Mouse (Mus musculus): ENCODE results near the gene Dusp23.

The Dusp23 gene

DNA sequence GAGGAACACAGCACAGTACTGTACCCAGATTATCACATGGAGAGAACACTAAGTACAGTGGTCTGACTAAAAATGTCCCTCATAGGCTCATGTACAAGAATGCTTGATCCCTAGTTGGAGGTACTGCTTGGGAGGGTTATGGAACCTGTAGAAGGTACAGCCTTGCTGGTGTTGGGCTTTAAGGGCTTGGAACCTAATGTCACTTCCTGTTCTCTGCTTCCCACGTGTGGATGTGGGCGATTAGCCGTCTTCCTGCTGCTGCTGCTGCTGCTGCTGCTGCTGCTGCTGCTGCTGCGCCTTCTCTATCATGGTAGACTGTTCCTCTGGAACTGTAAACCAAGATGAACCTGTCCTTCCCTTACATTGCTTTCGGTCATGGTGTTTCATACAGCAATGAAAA lies 9.2 kb downstream of the Dusp23 start:
- no peak for DNase-seq (ENCODE audit: low read depth, low spot score)

DNA sequence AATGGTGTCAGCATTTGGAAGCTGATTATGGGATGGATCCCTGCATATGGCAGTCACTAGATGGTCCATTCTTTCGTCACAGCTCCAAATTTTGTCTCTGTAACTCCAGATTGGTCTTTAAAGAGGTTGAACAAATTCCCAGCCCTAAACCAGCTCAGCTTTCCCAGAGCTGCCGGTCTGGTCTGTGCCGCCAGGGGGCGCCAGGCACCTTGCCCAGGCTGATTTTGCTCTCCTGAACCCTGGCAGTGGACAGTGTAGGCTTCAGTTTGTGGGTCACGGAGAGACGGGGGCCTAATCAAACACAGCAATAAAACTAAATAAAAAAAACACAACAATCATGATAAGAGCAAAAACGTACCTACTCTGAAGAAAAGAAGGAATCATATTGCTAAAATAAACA lies 13.5 kb downstream of the Dusp23 start:
- peak; percentile 35 for DNase-seq (ENCODE audit: low read depth, low spot score)

DNA sequence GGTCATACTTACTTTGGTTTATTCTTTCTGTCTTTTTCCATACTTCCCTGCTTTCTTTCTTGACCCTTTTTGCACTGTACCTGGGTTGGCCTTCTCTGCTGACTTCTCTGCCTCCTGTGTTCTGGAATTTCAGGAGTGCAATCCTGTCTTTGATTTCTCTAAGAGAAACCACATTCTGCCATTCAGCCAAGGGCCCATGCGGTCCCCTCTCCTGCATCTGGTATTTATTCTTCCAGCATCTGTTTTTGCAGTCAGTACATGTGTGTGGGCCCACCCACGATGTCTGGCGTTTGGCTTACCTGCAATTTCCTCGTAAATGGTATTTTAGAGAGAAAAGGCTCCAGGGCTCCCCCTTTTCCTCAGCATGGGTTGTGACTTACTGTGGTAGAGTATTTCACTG lies 14.6 kb downstream of the Dusp23 start:
- DNase-seq (ENCODE audit: low read depth, low spot score) = no peak

DNA sequence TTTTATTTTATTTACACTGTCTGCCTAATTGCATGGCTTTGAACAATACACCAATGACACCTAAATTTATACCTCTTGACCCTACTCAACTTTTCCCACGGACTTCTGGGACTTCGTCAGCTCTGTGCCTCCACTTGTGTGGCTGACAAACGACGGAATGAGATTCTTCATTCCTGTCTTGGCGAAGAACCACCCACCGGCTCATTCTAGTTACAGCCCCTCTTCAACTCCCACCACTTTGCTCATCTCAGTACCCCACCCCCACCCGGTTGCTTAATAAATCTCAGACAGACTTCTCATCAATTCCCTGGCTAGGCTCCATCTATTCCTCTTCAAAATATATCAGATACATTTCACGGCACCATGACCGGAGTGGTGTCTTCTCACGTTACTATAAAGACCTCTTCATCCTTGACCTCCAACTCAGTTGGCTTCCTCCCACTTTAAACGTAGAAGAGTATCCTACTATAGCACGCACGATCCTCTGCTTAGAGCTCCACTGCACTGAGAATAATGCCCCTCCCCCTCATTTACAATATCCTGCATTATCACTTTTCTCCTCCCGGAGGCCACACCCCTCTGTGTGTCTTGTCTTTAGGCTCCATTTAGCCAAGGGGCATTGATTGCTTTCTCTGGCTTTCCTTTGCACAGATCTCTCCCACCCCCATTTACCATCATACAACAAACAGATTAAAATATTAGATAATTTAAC lies 15.2 kb downstream of the Dusp23 start:
- DNase-seq (ENCODE audit: low read depth, low spot score) = no peak

DNA sequence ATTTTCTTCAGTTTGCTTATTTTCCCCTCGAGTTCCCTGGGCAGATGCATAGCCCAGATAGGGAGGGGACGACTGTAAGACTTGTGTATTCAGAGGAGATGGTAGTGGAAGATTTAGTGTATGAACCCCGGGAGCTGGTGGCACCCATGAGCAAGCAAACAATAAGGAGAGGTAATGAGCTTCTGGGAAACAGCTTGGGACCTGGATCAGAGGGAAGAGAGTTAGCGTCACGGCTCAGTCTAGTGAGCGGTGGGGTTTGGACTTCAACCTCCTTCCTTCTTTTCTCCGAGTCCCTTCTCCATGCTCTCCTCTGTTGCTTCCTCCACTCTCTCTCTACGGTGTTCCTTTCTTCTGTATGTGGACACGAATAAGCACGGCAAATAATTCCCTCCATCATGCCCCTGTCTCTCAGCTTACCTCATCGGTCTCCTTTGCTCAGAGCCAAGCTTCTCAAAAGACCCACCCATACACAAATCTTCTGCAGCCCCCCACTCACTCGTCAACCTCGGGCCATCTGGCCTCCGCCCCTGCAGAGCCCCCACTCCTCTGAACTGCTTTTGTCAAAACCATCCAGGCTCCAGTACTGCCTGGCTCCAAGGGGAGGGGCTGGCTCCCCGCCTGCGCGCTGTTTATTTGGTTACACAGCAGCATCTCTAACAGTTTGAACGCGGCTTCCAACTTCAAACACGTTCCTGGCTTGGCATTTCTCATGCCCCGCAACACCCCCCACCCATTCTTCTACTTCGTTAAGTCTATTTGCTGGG lies 16.0 kb downstream of the Dusp23 start:
- no peak for DNase-seq (ENCODE audit: low read depth, low spot score)

DNA sequence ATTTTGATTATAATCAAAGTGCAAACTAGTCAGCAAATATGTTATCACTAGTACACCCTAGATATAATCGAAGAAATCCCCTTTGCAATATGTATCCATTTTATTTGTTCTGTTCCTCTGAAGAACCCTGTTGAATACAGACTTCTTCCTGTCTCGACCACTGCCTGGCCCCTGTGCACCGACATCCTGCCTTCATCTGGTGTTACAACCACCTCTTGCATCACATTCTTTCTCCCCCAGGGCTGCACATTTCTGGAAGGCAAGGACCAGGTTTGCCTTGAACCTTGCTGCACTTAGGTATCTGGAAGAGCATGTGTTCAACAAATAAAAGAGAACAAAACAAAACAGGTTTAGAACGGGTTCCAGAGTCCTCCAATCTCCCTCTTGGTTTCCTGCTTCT lies 17.4 kb downstream of the Dusp23 start:
- DNase-seq (ENCODE audit: low read depth, low spot score) = no peak

DNA sequence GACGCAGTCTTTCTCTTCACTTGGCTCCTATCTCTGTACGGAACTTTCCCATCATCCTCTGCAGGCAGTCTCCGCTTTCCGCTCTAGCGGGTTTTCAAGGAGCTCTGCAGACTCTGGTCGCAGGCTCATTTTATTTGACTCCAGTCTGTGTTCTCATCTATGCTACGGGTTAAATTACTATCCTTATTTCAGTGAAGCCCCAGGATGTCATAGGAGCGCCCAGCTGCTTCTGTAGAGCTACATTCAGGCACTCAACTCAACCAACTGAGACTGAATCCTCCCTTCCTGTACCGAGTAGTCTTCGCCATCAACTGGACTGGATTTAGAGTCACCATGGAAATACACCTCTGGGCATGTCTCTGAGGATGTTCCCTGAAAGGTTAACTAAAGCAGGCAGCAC lies 18.1 kb downstream of the Dusp23 start:
- DNase-seq (ENCODE audit: low read depth, low spot score) = no peak

DNA sequence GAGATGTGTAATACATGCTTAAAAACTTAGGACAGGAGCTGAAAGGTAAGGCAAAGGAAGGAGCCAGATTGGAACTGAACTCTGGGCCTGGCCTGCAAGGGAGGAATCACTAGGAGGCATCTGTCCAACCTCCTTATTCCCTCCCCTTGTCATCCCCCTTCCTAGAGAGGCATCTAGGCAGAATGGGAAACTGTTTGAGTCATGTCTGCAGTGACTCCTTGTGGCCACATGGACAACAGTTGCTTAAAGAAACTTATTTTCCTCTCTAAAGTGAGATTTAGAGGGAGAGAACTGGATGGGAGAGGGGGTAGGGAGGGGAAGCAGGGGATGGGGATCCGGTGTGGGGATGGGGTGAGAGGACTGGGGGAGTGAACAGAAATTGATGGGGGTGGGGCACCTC lies 20.0 kb downstream of the Dusp23 start:
- DNase-seq (ENCODE audit: low read depth, low spot score) = no peak

DNA sequence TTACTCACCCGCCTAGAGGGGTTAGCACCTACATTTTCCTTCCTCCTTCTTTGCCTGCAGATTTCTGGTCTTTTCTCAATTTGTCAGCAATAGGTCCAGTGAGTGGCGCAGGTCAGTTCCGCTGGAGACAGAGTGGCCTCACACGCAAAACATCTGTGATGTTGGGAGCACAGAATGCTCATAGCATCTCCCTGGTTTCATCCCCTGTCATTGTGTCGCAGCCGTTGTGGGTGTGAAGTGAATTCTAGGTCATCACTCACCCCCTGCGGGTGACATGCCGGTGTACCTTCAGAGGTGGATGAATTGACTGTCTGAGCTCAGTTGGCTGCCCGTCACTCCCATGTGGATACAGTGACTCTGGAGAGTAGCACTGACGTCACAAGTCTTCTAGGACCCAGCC lies 21.5 kb downstream of the Dusp23 start:
- no peak for DNase-seq (ENCODE audit: low read depth, low spot score)

DNA sequence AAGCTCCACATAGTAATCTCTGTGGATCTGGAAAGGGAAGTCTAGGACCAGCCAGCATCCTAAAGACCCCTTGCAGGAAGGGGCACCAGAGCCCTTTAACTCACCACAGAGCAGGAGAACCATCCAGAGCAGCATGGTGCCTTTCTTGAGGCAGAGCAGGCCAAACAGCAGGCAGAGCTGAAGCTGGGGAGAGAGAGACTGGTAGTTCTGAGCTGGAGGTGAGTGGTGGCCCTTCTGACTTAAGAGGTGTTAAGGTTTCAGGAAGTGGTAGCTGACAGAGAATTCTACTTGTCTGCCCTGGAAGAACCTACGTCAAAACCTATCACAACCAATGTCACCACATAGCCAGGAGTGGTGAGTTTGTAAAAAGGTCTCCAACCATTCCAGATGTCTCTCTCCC lies 30.4 kb downstream of the Dusp23 start, which contains the start of gene Fcrl6:
Gene Fcrl6 (minus strand): TSS at position 226 of the 400 bp plus-strand sequence.
- DNase-seq (ENCODE audit: low read depth, low spot score) = no peak

DNA sequence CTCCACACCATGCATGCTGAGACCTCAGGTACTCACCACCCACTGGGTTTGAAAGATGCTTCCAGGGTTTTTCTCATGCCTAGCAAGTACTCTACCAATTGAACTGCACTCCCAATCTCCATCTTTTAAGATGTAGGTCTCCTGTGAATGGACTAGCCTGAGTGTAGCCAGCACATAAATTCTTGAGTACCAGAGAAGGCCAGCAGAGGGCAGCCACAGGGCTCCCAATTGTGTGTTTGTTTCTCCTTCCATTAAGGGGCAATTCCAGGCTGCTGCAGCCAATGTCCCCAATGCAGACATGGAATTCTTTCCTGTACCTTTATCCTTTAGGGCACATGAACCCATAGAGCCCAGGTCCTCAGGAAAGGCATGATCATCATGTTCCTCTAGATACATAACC lies 38.3 kb downstream of the Dusp23 start:
- DNase-seq (ENCODE audit: low read depth, low spot score) = no peak

DNA sequence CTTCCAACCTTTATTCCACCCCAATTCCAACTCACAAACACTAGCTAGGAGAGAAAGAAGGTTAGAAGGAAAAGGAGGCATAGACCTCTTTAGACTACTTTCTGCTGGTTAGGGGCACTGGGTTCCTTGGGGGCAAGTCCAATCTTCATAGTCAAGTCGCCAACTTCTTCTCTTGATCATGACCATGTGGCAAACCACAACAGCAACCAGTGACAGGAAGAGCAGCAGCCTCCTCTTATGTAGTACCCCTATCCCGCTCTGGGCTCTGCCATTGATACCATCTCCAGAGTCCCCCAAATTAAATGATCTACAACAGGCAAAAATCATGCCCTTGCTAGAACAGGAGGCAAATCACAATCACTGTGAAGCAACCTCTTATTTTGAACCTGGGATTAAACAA lies 38.8 kb downstream of the Dusp23 start:
- no peak for DNase-seq (ENCODE audit: low read depth, low spot score)

DNA sequence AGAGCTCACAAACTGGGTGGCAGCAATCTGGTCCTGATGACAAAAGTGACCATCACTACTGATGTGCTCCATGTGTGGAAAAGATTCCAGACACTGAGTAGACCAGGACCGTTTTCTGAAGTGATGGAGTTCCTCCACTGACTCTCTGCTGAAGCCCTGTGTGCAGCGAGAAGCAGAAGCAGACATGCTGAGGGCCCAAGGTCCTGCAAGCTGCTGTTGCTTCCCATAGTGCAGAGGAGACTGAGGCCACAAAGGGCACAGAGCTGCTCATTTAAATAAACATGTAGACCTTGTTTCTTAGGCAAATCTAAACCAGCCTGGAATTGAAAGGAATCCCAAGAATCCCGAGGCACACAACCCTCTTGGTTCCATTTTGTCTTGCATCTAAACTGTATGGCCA lies 39.4 kb downstream of the Dusp23 start:
- DNase-seq (ENCODE audit: low read depth, low spot score) = no peak

DNA sequence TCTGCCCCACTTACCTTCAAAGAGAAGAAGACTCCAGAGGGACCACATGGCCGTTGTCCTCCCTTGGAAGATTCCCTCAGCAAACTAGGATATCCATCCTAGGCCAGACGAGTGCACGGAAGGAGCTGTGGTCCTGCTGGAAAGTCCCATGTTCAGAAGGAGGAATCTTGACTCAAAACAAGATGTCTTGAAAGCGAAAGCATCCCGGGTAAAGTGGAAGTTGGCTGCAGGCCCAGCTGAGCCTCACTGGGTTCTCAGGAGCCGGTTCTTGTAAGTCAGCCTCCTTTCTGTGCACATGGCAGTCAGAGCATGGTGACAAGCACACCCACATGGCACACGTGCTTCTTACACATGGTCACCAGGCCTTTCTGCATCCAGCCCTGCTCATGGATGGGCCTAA lies 42.4 kb downstream of the Dusp23 start, which contains the start of gene Slamf8:
Gene Slamf8 (minus strand): TSS at position 184 of the 400 bp plus-strand sequence.
- peak; percentile 43 for DNase-seq (ENCODE audit: low read depth, low spot score)

DNA sequence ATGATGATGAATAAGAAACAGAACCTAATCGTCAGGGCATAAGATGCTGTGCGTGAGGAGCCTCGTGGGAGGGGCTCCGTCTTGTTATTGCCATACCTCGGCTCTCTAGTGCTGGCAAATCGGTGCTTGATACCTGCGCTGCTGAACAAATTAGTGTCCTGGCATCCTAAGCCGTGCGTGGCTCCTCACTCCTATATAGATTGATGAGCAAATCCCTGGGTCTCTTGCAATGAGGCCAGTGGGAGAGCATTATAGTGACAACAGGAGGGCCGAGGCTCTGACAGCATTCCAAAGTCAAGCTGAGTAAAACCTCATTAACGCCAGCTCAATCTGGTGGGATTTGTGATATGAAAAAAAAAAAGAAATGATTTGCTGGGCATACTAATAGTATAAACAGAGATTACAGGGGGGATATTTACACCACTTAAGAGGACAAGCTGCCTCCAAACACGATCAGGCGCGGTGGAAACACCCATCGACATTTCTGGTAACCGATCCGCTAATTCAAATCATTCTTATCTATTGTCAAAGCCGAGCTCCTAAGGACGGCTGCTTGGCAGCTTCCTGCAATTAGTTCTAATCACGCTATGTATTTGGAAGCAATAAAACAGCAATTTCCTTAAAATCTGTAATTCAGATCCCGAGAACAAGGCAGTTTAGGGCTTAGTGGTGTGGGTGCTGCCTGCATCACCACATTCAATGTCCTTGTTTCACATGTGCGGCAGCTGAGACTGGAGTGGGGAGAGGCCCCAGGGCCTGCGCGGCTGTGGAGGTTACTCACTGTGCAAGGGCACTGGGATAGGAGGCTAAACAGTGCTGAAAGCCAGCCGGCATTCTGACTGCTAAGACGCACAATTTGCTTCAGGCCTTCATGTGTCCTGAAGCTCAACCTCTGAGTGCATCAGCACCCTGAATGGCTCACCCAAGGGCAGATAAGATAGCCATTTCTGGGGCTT lies 46.9 kb downstream of the Dusp23 start:
- no peak for DNase-seq (ENCODE audit: low read depth, low spot score)

DNA sequence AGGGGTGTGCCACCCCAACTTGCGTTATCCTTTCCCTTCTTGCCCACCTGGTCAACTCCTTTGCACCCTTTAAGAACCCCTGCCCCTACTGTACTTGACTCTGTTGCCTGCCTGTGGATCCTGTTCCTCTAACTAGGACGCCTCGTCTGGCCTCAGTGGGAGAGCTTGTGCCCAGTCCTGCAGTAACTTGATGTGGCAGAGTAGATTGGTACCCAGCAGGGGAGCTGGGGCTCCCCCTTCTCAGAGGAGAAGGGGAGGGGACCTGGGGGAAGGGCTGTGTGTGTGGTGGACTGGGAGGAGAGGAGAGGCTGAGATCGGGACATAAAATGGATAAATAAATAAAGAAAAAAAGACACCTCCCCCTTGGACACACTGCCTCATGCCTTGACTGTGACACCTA lies 47.7 kb downstream of the Dusp23 start:
- DNase-seq (ENCODE audit: low read depth, low spot score) = no peak

DNA sequence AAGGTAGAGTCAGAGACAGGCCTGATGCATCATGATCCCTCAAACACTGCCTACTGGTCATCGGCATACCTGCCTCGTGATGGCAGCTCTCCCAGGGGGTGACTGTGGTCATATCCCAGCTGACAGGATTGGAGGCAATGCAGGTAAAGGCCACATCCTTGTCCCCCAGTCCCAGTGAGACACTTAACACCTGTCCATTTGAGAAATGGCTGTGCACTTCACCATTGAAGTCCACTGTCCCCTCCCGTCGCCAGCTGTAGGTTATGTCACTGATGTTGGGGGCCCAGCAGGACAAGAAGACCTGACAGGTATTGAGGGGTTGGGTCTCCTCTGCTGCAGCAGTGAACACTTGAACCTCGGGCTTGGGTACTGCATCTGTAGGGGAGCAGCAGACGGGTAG lies 48.5 kb downstream of the Dusp23 start:
- DNase-seq (ENCODE audit: low read depth, low spot score) = no peak

DNA sequence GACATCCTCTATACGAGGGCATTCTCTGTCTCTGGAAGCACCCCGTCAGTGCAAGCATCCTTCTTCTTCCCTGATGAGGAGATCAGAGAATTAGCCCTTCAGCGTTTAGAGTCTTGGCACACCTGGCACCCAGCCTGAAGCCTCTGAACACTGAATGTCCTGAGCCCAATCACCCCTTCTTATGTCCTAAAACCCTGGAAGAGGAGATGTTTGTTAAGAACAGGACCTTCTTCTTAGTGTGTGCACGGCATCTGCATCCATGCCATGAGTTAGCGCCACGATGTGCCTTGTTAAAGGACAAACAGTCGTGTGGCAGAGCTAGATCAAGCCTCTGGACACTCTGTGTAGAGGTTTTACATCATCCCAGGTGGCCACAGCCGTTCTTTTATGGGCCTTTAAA lies 50.3 kb downstream of the Dusp23 start:
- DNase-seq (ENCODE audit: low read depth, low spot score) = no peak

All from skeletal muscle tissue, adult 2 months (tissue).